Mouse (Mus musculus): Measurements from ENCODE around the gene Shmt2. TPM values are rescaled to one million over a fixed set of nuclear protein-coding genes. Genes with fewer than 3 reads are reported as not detected.

Shmt2 gene
- polyA plus RNA-seq, 1 experiment from 2014 or later = 101 TPM

DNA sequence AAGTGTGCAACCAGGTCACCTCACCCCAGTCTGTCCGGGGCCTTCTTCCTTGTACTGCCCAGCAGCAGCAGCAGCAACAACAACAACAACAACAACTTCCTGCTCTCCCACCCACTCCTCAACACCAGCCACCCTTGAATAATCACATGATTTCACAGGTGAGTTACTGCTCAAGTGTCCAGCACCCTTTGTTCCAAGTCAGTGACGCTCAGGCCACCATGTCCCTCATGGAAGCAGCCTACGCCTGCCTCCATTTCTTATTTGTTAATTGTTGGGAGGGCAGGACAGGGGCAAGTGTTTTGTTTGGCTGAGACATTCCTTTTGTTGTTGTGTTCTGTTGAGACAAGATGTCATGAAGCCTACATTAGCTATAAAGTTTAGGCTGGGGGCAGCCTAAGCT, 45.7 kb downstream of the Shmt2 start:
- Histone ChIP-seq H3K9me3 (ENCODE audit: low read depth, low read length) (no peaks in the 10 kb centered on the region), H3K4me3 (ENCODE audit: low read depth, low read length) (no peak overlapping the region), H3K4me1 (ENCODE audit: insufficient read depth) (0 out of 2 replicates have a peak, but pooled peaks cover 3% of the 10 kb centered on the region), H3K9ac (no peak overlapping the region), H3K27ac (ENCODE audit: low read depth) (no peak overlapping the region), H3K36me3 (ENCODE audit: insufficient read depth) (peaks cover 30% of the 10 kb centered on the region), H3K27me3 (ENCODE audit: insufficient read depth, low read length) (no peaks in the 10 kb centered on the region), H3K4me2 (no peak overlapping the region)
- WGBS = 84% methylated on average over 3 of the region's 3 CpGs
- no peak for TF ChIP-seq CTCF (IDR thresholded peaks at IDR 0.05; ENCODE audit: low read depth)
- no peak for DNase-seq
- ATAC-seq (ENCODE audit: insufficient read depth) = no peak

DNA sequence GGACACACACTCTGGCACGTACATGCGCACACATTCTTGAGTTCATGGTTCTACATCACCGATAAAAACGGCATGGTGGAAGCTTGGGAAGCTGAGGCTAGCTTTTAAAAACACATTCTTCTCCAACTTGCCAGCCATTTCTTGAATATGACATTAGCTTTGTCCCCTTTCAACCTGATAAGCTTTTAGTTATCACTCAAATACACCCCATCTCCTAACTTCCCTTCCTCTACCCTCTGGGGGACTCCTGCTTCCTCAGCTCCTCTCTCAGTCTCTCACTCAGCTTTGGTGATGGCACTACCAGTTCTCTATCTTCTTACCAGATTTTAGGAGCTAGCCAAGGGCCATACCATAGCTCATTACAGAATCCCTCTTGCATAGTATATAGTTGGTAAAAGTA, 47.1 kb downstream of the Shmt2 start:
- Histone ChIP-seq H3K36me3 (ENCODE audit: insufficient read depth) (peaks cover 33% of the 10 kb centered on the region), H3K27me3 (ENCODE audit: insufficient read depth, low read length) (no peaks in the 10 kb centered on the region), H3K27ac (ENCODE audit: low read depth) (no peak overlapping the region), H3K4me3 (ENCODE audit: low read depth, low read length) (no peak overlapping the region), H3K9ac (no peak overlapping the region), H3K4me2 (no peak overlapping the region), H3K9me3 (ENCODE audit: low read depth, low read length) (no peaks in the 10 kb centered on the region), H3K4me1 (ENCODE audit: insufficient read depth) (0 out of 2 replicates have a peak, but pooled peaks cover 4% of the 10 kb centered on the region)
- no peak for TF ChIP-seq CTCF (IDR thresholded peaks at IDR 0.05; ENCODE audit: low read depth)
- no peak for ATAC-seq (ENCODE audit: insufficient read depth)
- WGBS = 91% methylated on average over 4 of the region's 4 CpGs
- DNase-seq = no peak

DNA sequence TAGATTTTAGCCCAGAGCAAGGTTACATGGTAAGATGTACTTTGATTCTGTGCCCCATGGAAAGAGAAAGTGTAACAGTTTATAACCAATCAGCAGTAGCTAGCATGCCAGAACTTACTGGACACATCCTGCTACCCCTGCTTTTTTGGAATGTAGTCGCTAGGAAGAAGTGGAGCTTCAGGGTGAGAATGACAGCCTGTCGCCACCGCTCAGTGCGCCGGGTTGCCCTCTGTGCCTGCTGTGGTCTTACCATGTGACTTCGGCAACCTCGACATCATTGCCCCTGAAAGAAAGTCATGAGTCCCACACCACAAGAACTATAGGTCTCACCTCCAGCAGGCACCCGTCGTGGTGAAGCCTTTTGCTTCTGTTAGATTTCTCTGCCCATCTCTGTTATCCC, 49.5 kb downstream of the Shmt2 start:
- H3K4me3 ChIP-seq (ENCODE audit: low read depth, low read length) = no peak overlapping the region
- TF ChIP-seq CTCF (IDR thresholded peaks at IDR 0.05; ENCODE audit: low read depth) = no peak
- no peak overlapping the region for H3K27ac ChIP-seq (ENCODE audit: low read depth)
- H3K9me3 ChIP-seq (ENCODE audit: low read depth, low read length) = no peaks in the 10 kb centered on the region
- DNase-seq = no peak
- H3K4me1 ChIP-seq (ENCODE audit: insufficient read depth) = 0 out of 2 replicates have a peak, but pooled peaks cover 4% of the 10 kb centered on the region
- H3K4me2 ChIP-seq = no peak overlapping the region
- ATAC-seq (ENCODE audit: insufficient read depth) = no peak
- no peak overlapping the region for H3K9ac ChIP-seq
- H3K27me3 ChIP-seq (ENCODE audit: insufficient read depth, low read length) = no peaks in the 10 kb centered on the region
- H3K36me3 ChIP-seq (ENCODE audit: insufficient read depth) = peaks cover 42% of the 10 kb centered on the region
- WGBS = 66% methylated on average over 9 of the region's 9 CpGs

- H3K4me3 ChIP-seq (ENCODE audit: low read depth, low read length) = no peak overlapping the region
- no peak overlapping the region for H3K9ac ChIP-seq
- no peaks in the 10 kb centered on the region for H3K9me3 ChIP-seq (ENCODE audit: low read depth, low read length)
- 0 out of 2 replicates have a peak, but pooled peaks cover 4% of the 10 kb centered on the region for H3K4me1 ChIP-seq (ENCODE audit: insufficient read depth)
- DNase-seq (peak; percentile 40), ATAC-seq (ENCODE audit: insufficient read depth) (peak; percentile 79)
- 48% methylated on average over 15 of the region's 15 CpGs for WGBS
- H3K27ac ChIP-seq (ENCODE audit: low read depth) = no peak overlapping the region; the same call in 1 of the 2 replicates
- H3K4me2 ChIP-seq = no peak overlapping the region
- TF ChIP-seq CTCF (IDR thresholded peaks at IDR 0.05; ENCODE audit: low read depth) = no peak
- peaks cover 34% of the 10 kb centered on the region for H3K36me3 ChIP-seq (ENCODE audit: insufficient read depth)
- H3K27me3 ChIP-seq (ENCODE audit: insufficient read depth, low read length) = no peaks in the 10 kb centered on the region
Measured at GRCm38 (mm10) chr10:127471281-127471988, 50.8 kb downstream of the Shmt2 start.

Other genes starting within 250 kb of the Shmt2 start
- 19.1 and 19.4 TPM in 2 replicates for gene Mbd6, start 233.4 kb downstream of the Shmt2 start, polyA plus RNA-seq (2014; fragmentation: Nextera tagmentation; extraction: Ambion mirVana)
- 128 and 132 TPM in 2 replicates for gene Mars, start 210.7 kb downstream of the Shmt2 start, polyA plus RNA-seq (2014; fragmentation: Nextera tagmentation; extraction: Ambion mirVana)
- 3.2 and 4.2 TPM in 2 replicates for gene Arhgap9, start 200.5 kb downstream of the Shmt2 start, polyA plus RNA-seq (2014; fragmentation: Nextera tagmentation; extraction: Ambion mirVana)
- 14.7 and 16.9 TPM in 2 replicates for gene Gli1, start 180.5 kb downstream of the Shmt2 start, polyA plus RNA-seq (2014; fragmentation: Nextera tagmentation; extraction: Ambion mirVana)
- gene Inhbe, start 168.0 kb downstream of the Shmt2 start, polyA plus RNA-seq (2014; fragmentation: Nextera tagmentation; extraction: Ambion mirVana) = 0.04 TPM in 1 of 2 replicates, not detected in the other
- gene Inhbc, start 152.0 kb downstream of the Shmt2 start, polyA plus RNA-seq (2014; fragmentation: Nextera tagmentation; extraction: Ambion mirVana) = not detected in 2 replicates
- 31.9 and 33.8 TPM in 2 replicates for gene R3hdm2, start 142.1 kb downstream of the Shmt2 start, polyA plus RNA-seq (2014; fragmentation: Nextera tagmentation; extraction: Ambion mirVana)
- 0.12 TPM in 1 of 2 replicates, not detected in the other for gene Stac3, start 20.8 kb downstream of the Shmt2 start, polyA plus RNA-seq (2014; fragmentation: Nextera tagmentation; extraction: Ambion mirVana)
- gene Ndufa4l2, start 7.5 kb downstream of the Shmt2 start, polyA plus RNA-seq (2014; fragmentation: Nextera tagmentation; extraction: Ambion mirVana) = 36.4 and 44.9 TPM in 2 replicates
- 0.14 and 0.22 TPM in 2 replicates for gene Nxph4, start 12.1 kb upstream of the Shmt2 start, polyA plus RNA-seq (2014; fragmentation: Nextera tagmentation; extraction: Ambion mirVana)
- 68.7 and 73.0 TPM in 2 replicates for gene Lrp1, start 98.7 kb upstream of the Shmt2 start, polyA plus RNA-seq (2014; fragmentation: Nextera tagmentation; extraction: Ambion mirVana)
- gene Stat6, start 120.5 kb upstream of the Shmt2 start, polyA plus RNA-seq (2014; fragmentation: Nextera tagmentation; extraction: Ambion mirVana) = 27.8 and 28.1 TPM in 2 replicates
- 11.2 and 13.2 TPM in 2 replicates for gene Nemp1, start 144.5 kb upstream of the Shmt2 start, polyA plus RNA-seq (2014; fragmentation: Nextera tagmentation; extraction: Ambion mirVana)
- gene Nab2, start 146.1 kb upstream of the Shmt2 start, polyA plus RNA-seq (2014; fragmentation: Nextera tagmentation; extraction: Ambion mirVana) = 11.6 and 13.5 TPM in 2 replicates
- 0.23 and 0.28 TPM in 2 replicates for gene Myo1a, start 182.7 kb upstream of the Shmt2 start, polyA plus RNA-seq (2014; fragmentation: Nextera tagmentation; extraction: Ambion mirVana)
- gene Tac2, start 202.0 kb upstream of the Shmt2 start, polyA plus RNA-seq (2014; fragmentation: Nextera tagmentation; extraction: Ambion mirVana) = not detected in 2 replicates
- gene Zbtb39, start 217.1 kb upstream of the Shmt2 start, polyA plus RNA-seq (2014; fragmentation: Nextera tagmentation; extraction: Ambion mirVana) = 4.2 and 4.4 TPM in 2 replicates
- gene Gpr182, start 229.3 kb upstream of the Shmt2 start, polyA plus RNA-seq (2014; fragmentation: Nextera tagmentation; extraction: Ambion mirVana) = 2.6 and 3.2 TPM in 2 replicates
- 0.04 TPM in 1 of 2 replicates, not detected in the other for gene Rdh1, start 237.3 kb upstream of the Shmt2 start, polyA plus RNA-seq (2014; fragmentation: Nextera tagmentation; extraction: Ambion mirVana)
- gene Rdh16f1, start 237.3 kb upstream of the Shmt2 start, polyA plus RNA-seq (2014; fragmentation: Nextera tagmentation; extraction: Ambion mirVana) = not detected in 2 replicates